Mouse (Mus musculus) left cerebral cortex, adult 9 months (tissue): ENCODE measurements around the gene Ccsap.

Experiments
- DNase-seq, 2 experiments: peaks; one replicate each; pipeline ENCODE4 v3.0.0; 2022; ENCODE audit warnings: low spot score in 2 of 2

The Ccsap gene

DNA sequence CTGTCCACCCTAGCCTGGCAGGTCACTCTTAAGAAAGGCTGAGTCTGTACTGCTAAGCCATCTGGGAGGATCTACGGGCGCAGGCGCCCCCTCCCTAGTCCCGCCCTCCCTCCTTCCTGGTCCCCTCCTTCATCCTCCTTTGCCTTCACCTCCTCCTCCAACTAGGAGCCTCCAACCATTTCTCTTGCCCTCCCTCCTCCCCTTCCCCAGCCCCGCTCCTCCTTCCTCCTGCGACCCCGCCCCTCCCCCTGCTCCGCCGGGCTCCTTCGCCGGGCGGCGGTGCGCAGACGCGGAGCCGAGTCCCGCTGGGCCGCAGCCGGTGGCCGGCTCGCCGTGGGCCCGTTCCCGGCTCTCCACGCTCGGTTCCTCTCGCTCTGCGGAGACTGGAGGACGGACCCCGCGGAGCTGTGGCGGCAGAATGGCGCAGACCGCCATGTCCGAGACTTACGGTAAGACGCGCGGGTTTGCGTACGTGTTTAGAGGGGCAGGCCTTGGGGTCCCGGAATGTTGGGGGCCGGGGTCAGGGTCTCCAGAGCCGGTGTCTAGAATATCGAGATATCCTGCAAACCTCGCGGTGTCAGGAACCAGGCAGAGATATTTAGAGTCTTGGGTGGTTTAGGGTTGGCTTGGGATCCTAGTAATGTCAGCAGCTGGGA is 54.2 kb downstream of the Ccsap start, which contains the start of gene Rab4a:
TSS of gene Rab4a (plus strand) at position 268 of the 656 bp plus-strand sequence.
- DNase-seq: peak; percentile 54 to 72

- DNase-seq: no peak
These were observed 54.7 kb downstream of the Ccsap start for GRCm38 (mm10) chr8:123805209-123805717.

DNA sequence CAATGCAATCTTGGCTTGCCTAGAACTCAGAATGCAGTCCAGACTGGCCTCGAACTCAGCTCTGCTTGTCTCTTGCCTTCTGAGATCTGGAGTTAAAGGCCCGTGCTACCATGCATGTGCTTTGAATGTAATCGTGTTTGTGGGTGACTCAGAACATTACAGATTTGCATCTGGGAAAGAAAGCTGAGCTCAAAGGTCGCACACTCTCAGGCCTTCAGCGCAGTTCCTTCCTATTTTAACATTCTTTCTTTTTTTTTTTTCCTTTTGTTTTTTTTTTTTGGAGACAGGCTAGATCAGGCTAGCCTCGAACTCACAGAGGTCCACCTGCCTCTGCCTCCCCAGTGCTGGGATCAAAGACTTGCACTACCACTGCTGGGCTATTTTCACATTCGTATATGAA is 55.4 kb downstream of the Ccsap start:
- DNase-seq: no peak

DNA sequence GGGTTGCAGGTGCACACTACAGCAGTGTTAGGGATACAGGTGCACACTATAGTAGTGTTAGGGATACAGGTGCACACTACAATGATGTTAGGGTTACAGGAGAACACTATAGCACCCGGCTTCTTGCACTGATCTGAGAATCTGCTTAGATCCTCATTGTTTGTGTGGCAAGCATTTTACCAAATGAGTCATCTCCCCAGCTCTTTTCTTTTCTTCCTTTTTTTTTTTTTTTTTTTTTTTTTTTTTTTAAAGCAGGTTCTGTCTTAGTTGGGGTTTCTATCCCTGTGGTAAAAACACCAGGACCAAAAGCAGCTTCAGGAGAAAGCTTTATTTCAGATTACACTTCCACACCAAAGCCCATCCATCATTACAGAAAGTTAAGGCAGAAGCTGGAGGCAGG is 56.4 kb downstream of the Ccsap start:
- DNase-seq: no peak

DNA sequence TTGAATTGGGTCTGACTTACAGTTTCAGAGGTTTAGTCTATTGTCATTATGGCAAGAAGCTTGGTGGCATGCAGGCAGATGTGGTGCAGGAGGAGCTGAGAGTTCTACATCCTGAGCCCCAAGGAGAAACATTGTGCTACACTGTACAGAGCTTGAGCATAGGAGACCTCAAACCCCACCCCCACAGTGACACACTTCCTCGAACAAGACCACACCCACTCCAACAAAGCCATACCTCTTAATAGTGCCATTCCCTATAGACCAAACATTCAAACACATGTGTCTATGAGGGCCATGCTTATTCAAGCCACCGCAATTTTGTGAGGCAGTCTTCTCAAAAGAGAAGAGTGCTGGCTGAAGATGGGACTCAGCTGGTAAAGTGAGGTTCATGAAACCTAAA is 58.5 kb downstream of the Ccsap start:
- DNase-seq: no peak

- no peak for DNase-seq
These were observed 59.1 kb downstream of the Ccsap start for GRCm38 (mm10) chr8:123800867-123801266.

GRCm38 (mm10) chr8:123799885-123800284 is 60.1 kb downstream of the Ccsap start:
- no peak for DNase-seq

DNA sequence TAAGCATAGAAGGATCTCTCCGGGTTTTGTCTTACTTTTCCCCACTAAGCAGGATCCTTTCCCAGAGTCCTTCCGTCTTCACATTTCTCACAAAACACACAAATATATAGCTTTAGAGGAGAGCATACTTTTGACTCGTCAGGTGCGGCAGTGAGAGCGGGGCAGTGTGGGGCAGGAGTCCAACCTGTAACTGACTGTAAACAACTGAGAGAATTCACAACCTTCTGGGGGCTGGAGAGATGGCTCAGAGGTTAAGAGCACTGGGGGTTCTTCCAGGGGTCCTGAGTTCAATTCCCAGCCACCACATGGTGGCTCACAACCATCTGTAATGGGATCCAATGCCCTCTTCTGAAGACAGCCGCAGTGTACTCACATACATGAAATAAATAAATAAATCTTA is 60.6 kb downstream of the Ccsap start:
- no peak for DNase-seq

DNA sequence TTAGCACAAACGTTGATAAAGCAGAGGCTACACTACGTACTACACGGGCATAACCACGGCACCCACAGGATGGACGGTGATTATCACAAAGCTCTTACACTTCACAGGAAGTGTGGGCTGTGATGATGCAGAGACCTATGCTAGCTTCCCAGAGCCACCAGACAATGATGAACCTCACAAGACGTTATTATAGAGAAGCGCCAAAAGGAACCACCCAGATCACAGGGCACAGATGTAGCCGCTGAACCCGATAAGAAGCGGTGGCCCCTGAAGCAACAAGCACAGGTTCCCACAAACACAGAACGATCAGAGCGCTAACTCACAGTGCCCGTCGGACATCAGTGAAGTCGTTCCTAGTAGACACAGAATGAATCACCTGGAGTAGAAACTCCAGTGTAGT is 62.1 kb downstream of the Ccsap start:
- DNase-seq: no peak

DNA sequence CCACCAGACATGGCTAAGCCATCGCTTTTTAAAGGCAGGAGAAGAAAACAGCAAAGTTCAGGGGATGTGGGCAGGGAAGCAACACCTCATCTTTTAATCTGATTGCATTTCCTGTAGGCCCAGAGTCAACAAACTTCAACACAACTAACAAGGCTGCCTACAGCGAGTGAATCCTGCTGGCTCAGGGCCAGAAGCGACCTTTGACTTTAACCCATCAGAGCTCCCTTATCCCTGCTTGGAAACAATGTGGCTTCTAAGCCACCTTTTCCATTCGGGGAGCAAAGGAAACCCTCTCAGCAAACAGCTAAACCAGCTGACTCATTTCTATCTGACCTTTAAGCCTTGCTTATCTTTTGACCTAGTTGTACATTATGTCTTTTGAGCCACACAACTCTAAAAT is 63.3 kb downstream of the Ccsap start:
- no peak for DNase-seq

- no peak for DNase-seq
These were observed 65.2 kb downstream of the Ccsap start for GRCm38 (mm10) chr8:123794766-123795165.

- no peak for DNase-seq
These were observed 66.1 kb downstream of the Ccsap start for GRCm38 (mm10) chr8:123793900-123794299.

- DNase-seq: no peak
These were observed 68.2 kb downstream of the Ccsap start for GRCm38 (mm10) chr8:123791845-123792225.

GRCm38 (mm10) chr8:123791101-123791844 is 68.7 kb downstream of the Ccsap start:
- DNase-seq: no peak
